Mouse (Mus musculus) E14TG2a.4 (cell line): ENCODE results near the gene Klhl10.
A peak's percentile ranks its signal among the peaks of the same experiment; 100 is the strongest.

Experiments used
- CTCF ChIP-seq: conservative IDR thresholded peaks from 2 replicates; pipeline ENCODE4 v1.5.1; 2014; ENCODE audit warnings: low read length
- POU5F1 ChIP-seq: IDR thresholded peaks from 2 replicates; pipeline ENCODE4 v1.6.1; 2014; ENCODE audit warnings: low read length, borderline replicate concordance

DNA sequence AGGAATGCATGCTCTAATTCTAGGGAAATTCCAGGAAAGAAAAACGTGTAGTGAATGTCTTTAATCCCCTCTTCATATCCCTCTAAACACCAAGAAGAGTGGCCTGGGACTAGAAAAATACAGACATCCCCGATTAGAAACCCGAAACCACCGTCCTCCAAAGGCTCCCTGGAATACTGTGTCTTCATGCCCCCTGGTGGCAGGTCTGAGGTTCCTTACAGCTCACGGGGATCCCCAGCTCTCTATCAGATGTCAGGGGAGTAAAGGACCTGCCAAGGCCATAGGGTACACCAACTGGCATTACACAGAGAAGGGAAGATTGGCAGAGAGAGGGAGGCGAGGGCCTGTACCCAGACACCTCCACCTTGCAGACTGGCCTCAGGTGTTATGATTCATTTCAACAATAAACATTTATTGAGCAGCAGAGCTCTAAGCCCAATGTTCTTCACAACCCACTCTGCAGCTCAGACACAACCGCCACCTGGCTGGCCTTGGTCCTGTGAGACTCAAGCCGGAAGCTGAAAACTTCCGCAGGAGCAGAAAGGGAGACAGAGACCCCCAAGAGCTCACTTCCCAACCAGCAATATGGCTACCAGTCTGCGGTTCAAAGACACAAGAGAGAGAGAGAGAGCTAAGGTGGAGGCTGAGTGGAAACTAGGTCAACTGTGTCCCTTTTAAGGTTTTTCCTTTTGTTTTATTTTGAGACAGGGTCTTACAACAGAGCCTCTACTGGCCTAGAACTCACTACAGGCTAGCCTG is 33.5 kb upstream of the Klhl10 start:
- TF ChIP-seq CTCF (peak; percentile 66), POU5F1 (no peak)
